Mouse (Mus musculus) forebrain, embryonic 11.5 days (tissue): ENCODE data around the gene Spin1. TPM values are rescaled to one million over a fixed set of nuclear protein-coding genes. Genes with fewer than 3 reads are reported as not detected.

Source experiments
- ATAC-seq: fragments of 200-750 bp; cut with Nextera tagmentation; replicated peaks from 2 replicates; pipeline ENCODE4 v1.8.0; 2017; ENCODE audit warnings: moderate TSS enrichment; ENCODE audit not compliant: low FRiP score
- DNase-seq: peaks from one replicate; pipeline ENCODE4 v3.0.0-alpha.2; 2017; ENCODE audit warnings: low spot score
- H3K27ac ChIP-seq: fragments of 300-500 bp; sonication (generic); 2 replicates; pipeline ENCODE4 v1.5.1; 2014; ENCODE audit warnings: low read depth, low read length
- H3K27me3 ChIP-seq: fragments of 300-500 bp; sonication (generic); 2 replicates; pipeline ENCODE4 v1.6.1; 2014; ENCODE audit warnings: mild to moderate bottlenecking, low read length, mixed read lengths; ENCODE audit not compliant: control insufficient read depth, insufficient read depth
- H3K36me3 ChIP-seq: fragments of 300-500 bp; sonication (generic); 2 replicates; pipeline ENCODE4 v1.6.1; 2014; ENCODE audit warnings: mild to moderate bottlenecking, low read length, moderate library complexity, mixed read lengths; ENCODE audit not compliant: control insufficient read depth, insufficient read depth
- H3K4me1 ChIP-seq: fragments of 300-500 bp; sonication (generic); replicated peaks from 2 replicates; pipeline ENCODE4 v1.6.1; 2014; ENCODE audit warnings: low read length, mixed read lengths; ENCODE audit not compliant: control insufficient read depth, insufficient read depth
- H3K4me2 ChIP-seq: fragments of 300-500 bp; sonication (generic); 2 replicates; pipeline ENCODE4 v1.6.1; 2014; ENCODE audit warnings: low read depth, mild to moderate bottlenecking, low read length, moderate library complexity, mixed read lengths; ENCODE audit not compliant: severe bottlenecking
- H3K4me3 ChIP-seq: fragments of 300-500 bp; sonication (generic); 2 replicates; pipeline ENCODE4 v1.5.1; 2014; ENCODE audit warnings: low read depth, low read length
- H3K9ac ChIP-seq: fragments of 300-500 bp; sonication (generic); 2 replicates; pipeline ENCODE4 v1.6.1; 2014; ENCODE audit warnings: low read length
- H3K9me3 ChIP-seq: fragments of 300-500 bp; sonication (generic); 2 replicates; pipeline ENCODE4 v1.6.1; 2016; ENCODE audit warnings: low read length, mixed read lengths; ENCODE audit not compliant: control insufficient read depth
- WGBS: fragments of 180-500 bp; shearing (Covaris S2); extraction: QIAGEN DNeasy Blood & Tissue Kit; methylation state at CpG from one replicate; pipeline ENCODE4 v1.1.7; 2014; 5-methylcytosine and 5-hydroxymethylcytosine counted together
- polyA plus RNA-seq: library from polyadenylated mRNA; unstranded; fragments of >200 nt; fragmentation: Nextera tagmentation; extraction: Ambion mirVana; gene quantifications from 2 replicates; pipeline ENCODE4 v1.2.1, GENCODE M21; 2014

Spin1 gene
- polyA plus RNA-seq, 1 experiment from 2014 or later: 111 TPM

GRCm38 (mm10) chr13:51136996-51137701 is 36.5 kb downstream of the Spin1 start:
- Histone ChIP-seq H3K9me3 (no peaks in the 10 kb centered on the region), H3K27me3 (no peaks in the 10 kb centered on the region), H3K4me1 (no peaks in the 10 kb centered on the region), H3K4me2 (no peak overlapping the region), H3K36me3 (peaks cover 2% of the 10 kb centered on the region; the same call in 1 of the 2 replicates), H3K4me3 (no peak overlapping the region), H3K9ac (no peak overlapping the region), H3K27ac (no peak overlapping the region)
- WGBS: 75% methylated on average over 2 of the region's 2 CpGs
- ATAC-seq (no peak), DNase-seq (no peak)

- Histone ChIP-seq H3K9me3 (no peaks in the 10 kb centered on the region), H3K27ac (no peak overlapping the region), H3K4me3 (no peak overlapping the region), H3K36me3 (peaks cover 2% of the 10 kb centered on the region; the same call in 1 of the 2 replicates), H3K4me1 (no peaks in the 10 kb centered on the region), H3K27me3 (no peaks in the 10 kb centered on the region), H3K9ac (no peak overlapping the region), H3K4me2 (no peak overlapping the region)
- DNase-seq (no peak), ATAC-seq (no peak)
Measured at GRCm38 (mm10) chr13:51137702-51138031, 37.0 kb downstream of the Spin1 start.

GRCm38 (mm10) chr13:51147106-51147505 is 46.4 kb downstream of the Spin1 start:
- no peak for ATAC-seq
- WGBS: 74% methylated on average over 1 of the region's 1 CpGs
- no peaks in the 10 kb centered on the region; the same call in 1 of the 2 replicates for H3K36me3 ChIP-seq

DNA sequence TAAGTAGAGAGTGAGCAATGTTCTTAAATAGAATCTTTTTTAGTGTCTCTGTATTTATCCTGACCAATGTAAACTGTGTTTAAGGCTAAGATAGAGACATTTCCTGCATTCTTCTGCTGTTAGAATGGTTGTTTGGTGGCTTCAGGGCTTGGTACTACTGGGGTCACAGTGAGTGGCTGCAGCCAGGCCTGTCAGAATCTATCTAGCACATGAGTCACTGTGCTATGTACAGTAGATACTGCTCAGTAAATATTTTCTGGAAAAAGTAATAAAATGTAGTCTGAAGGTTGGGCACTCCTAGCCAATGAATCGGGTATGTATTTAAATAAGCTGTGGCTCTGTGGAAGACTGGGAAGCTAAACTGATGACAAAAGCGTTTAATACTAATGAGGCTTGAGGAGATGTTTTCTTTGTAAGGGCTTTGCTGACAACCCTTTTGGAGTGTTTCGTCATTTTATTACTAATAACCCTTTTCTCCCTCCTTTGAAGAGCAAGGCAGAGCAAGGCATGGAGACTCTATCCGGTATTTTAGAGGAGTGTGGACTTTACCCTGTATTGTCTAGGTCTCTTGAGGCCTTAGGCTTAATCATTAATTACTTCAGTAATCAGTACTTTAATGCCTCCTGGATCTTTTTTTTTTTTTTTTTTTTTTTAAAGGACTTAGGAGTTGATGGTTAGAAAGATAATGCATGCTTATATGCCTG is 52.4 kb downstream of the Spin1 start:
- Histone ChIP-seq H3K9ac (no peak overlapping the region), H3K27ac (no peak overlapping the region), H3K4me2 (no peak overlapping the region), H3K27me3 (no peaks in the 10 kb centered on the region), H3K4me1 (no peaks in the 10 kb centered on the region), H3K36me3 (peaks cover 2% of the 10 kb centered on the region; the same call in 1 of the 2 replicates), H3K4me3 (no peak overlapping the region), H3K9me3 (no peaks in the 10 kb centered on the region)
- no peak for ATAC-seq
- no peak for DNase-seq
- 84% methylated on average over 4 of the region's 4 CpGs for WGBS

More at GRCm38 (mm10) chr13:51147106-51147505, 46.4 kb downstream of the Spin1 start:
- no peaks in the 10 kb centered on the region for H3K4me1 ChIP-seq
- H3K27ac ChIP-seq: no peak overlapping the region
- H3K4me2 ChIP-seq: no peak overlapping the region
- no peaks in the 10 kb centered on the region for H3K9me3 ChIP-seq
- no peak overlapping the region for H3K9ac ChIP-seq
- no peak overlapping the region for H3K4me3 ChIP-seq
- DNase-seq: no peak
- H3K27me3 ChIP-seq: no peaks in the 10 kb centered on the region

DNA sequence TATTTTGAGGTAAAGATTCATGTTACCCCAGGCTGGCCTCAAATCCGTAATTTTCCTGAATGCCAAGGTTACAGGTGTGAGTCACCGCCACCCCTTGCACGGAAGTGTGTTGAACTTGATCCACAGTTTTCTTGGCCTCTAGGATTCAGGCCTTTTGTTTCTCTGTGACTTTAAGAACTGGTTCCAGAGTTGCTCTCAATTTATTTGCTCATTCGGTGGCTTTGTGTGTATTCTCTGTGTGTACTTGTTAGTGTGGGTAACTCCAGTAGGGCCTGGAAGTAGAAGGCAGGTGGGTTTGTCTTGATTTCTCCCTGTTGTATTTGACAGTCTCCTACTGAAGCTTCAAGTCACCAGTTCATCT is 53.0 kb downstream of the Spin1 start:
- WGBS: 94% methylated on average over 4 of the region's 4 CpGs
- DNase-seq (no peak), ATAC-seq (no peak)
- Histone ChIP-seq H3K27ac (no peak overlapping the region), H3K36me3 (peaks cover 2% of the 10 kb centered on the region; the same call in 1 of the 2 replicates), H3K4me2 (no peak overlapping the region), H3K9me3 (no peaks in the 10 kb centered on the region), H3K27me3 (no peaks in the 10 kb centered on the region), H3K9ac (no peak overlapping the region), H3K4me1 (no peaks in the 10 kb centered on the region), H3K4me3 (no peak overlapping the region)

- H3K4me1 ChIP-seq: no peaks in the 10 kb centered on the region
Measured at GRCm38 (mm10) chr13:51155178-51156013, 54.7 kb downstream of the Spin1 start.

GRCm38 (mm10) chr13:51156014-51156386 is 55.3 kb downstream of the Spin1 start:
- DNase-seq (no peak), ATAC-seq (no peak)
- Histone ChIP-seq H3K9ac (no peak overlapping the region), H3K27me3 (no peaks in the 10 kb centered on the region), H3K4me1 (no peaks in the 10 kb centered on the region), H3K4me2 (no peak overlapping the region), H3K36me3 (peaks cover 2% of the 10 kb centered on the region; the same call in 1 of the 2 replicates), H3K4me3 (no peak overlapping the region), H3K27ac (no peak overlapping the region), H3K9me3 (no peaks in the 10 kb centered on the region)
- WGBS: 95% methylated on average over 6 of the region's 6 CpGs

More at GRCm38 (mm10) chr13:51155178-51156013, 54.7 kb downstream of the Spin1 start:
- DNase-seq: no peak
- Histone ChIP-seq H3K36me3 (peaks cover 2% of the 10 kb centered on the region; the same call in 1 of the 2 replicates), H3K27me3 (no peaks in the 10 kb centered on the region), H3K9me3 (no peaks in the 10 kb centered on the region), H3K4me2 (no peak overlapping the region), H3K27ac (no peak overlapping the region), H3K4me3 (no peak overlapping the region), H3K9ac (no peak overlapping the region)
- WGBS: 94% methylated on average over 15 of the region's 15 CpGs
- no peak for ATAC-seq

DNA sequence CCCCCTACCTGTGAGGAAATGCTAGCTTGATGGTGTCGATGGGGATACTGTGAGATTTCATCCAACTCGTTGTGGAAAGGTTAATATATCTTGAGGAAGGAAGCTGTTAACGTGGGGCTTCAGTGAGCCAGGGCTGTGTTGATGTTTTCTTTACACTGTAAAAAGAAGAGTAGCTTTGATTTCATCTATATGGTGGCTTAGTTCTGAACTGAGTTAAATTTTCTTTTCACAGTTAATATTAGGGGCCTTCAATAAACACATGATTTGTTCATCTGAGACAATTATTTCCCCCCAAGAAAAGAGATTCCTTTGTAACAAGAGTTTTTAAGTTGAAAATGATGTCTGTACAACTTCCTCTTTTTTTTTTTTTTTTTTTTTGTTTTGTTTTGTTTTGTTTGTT is 56.6 kb downstream of the Spin1 start:
- peaks cover 2% of the 10 kb centered on the region; the same call in 1 of the 2 replicates for H3K36me3 ChIP-seq
- H3K4me1 ChIP-seq: no peaks in the 10 kb centered on the region
- H3K27ac ChIP-seq: no peak overlapping the region
- ATAC-seq: no peak
- H3K27me3 ChIP-seq: no peaks in the 10 kb centered on the region
- 92% methylated on average over 3 of the region's 3 CpGs for WGBS
- H3K4me2 ChIP-seq: no peak overlapping the region
- no peaks in the 10 kb centered on the region for H3K9me3 ChIP-seq
- no peak overlapping the region for H3K9ac ChIP-seq
- no peak for DNase-seq
- H3K4me3 ChIP-seq: no peak overlapping the region
